Mouse (Mus musculus) kidney, embryonic 16.5 days (tissue): Measurements from ENCODE around the gene Lmod2. TPM values are rescaled to one million over a fixed set of nuclear protein-coding genes. Genes with fewer than 3 reads are reported as not detected.

Experiments used
- ATAC-seq: fragments of 200-750 bp; cut with Nextera tagmentation; 2 replicates; pipeline ENCODE4 v1.8.0; 2017; ENCODE audit warnings: moderate TSS enrichment; ENCODE audit not compliant: low FRiP score, low TSS enrichment
- H3K27ac ChIP-seq: fragments of 300-500 bp; sonication (generic); 2 replicates; pipeline ENCODE4 v1.5.1; 2014; ENCODE audit warnings: low read length
- H3K27me3 ChIP-seq: fragments of 300-500 bp; sonication (generic); 2 replicates; pipeline ENCODE4 v1.6.1; 2014; ENCODE audit warnings: low read length, control low read depth, mixed read lengths; ENCODE audit not compliant: insufficient read depth
- H3K36me3 ChIP-seq: fragments of 300-500 bp; sonication (generic); 2 replicates; pipeline ENCODE4 v1.6.1; 2014; ENCODE audit warnings: low read length, control low read depth, mixed read lengths; ENCODE audit not compliant: insufficient read depth
- H3K4me1 ChIP-seq: fragments of 300-500 bp; sonication (generic); 2 replicates; pipeline ENCODE4 v1.6.1; 2014; ENCODE audit warnings: low read length, control low read depth, mixed read lengths; ENCODE audit not compliant: insufficient read depth
- H3K4me2 ChIP-seq: fragments of 300-500 bp; sonication (generic); replicated peaks from 2 replicates; pipeline ENCODE4 v1.6.1; 2014; ENCODE audit warnings: low read depth, low read length
- H3K4me3 ChIP-seq: fragments of 300-500 bp; sonication (generic); 2 replicates; pipeline ENCODE4 v1.5.1; 2014; ENCODE audit warnings: mild to moderate bottlenecking, low read length
- H3K9ac ChIP-seq: fragments of 300-500 bp; sonication (generic); replicated peaks from 2 replicates; pipeline ENCODE4 v1.6.1; 2014; ENCODE audit warnings: low read length
- H3K9me3 ChIP-seq: fragments of 300-500 bp; sonication (generic); 2 replicates; pipeline ENCODE4 v1.6.1; 2016; ENCODE audit warnings: low read length, control low read depth
- WGBS: fragments of 180-500 bp; shearing (Covaris S2); extraction: QIAGEN DNeasy Blood & Tissue Kit; methylation state at CpG from one replicate; pipeline ENCODE4 v1.1.7; 2014; 5-methylcytosine and 5-hydroxymethylcytosine counted together
- polyA plus RNA-seq: library from polyadenylated mRNA; unstranded; fragments of >200 nt; fragmentation: Nextera tagmentation; extraction: Ambion mirVana; gene quantifications from 2 replicates; pipeline ENCODE4 v1.2.1, GENCODE M21; 2015

Gene Lmod2
- polyA plus RNA-seq, 1 experiment from 2014 or later, result 0.32 TPM

DNA sequence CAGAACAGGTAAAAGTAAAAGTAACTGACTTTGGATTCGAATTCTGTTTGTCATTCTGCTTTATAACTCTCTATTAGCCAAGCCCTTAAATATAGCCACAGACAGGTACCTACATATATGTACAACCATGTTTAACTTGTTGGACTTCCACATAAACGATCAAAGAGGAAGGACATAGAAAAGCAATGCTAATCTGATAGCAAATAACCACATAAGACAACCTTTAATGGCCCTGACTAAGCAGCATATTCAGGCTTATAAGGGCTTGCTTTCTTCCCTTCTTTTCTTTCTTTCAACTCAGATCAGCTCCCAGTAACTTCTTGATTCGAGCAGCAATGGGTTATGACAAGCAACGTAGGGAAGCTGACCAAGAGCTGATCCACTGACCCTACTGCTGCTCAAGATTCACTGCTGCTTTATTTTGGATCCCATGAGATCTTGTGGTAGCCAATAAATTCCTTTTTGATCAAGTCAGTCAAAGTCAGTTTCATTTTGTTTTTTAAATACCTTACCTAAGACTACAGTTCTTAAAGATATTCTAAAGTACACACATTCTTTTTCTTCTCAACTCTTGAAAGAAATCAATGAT lies 49.6 kb downstream of the Lmod2 start:
- Histone ChIP-seq H3K4me2 (no peak overlapping the region), H3K27ac (no peak overlapping the region), H3K27me3 (no peaks in the 10 kb centered on the region), H3K9me3 (no peaks in the 10 kb centered on the region), H3K9ac (no peak overlapping the region), H3K36me3 (0 out of 2 replicates have a peak, but pooled peaks cover 2% of the 10 kb centered on the region), H3K4me3 (no peak overlapping the region), H3K4me1 (no peaks in the 10 kb centered on the region)
- 80% methylated on average over 4 of the region's 4 CpGs for WGBS
- ATAC-seq, result no peak

DNA sequence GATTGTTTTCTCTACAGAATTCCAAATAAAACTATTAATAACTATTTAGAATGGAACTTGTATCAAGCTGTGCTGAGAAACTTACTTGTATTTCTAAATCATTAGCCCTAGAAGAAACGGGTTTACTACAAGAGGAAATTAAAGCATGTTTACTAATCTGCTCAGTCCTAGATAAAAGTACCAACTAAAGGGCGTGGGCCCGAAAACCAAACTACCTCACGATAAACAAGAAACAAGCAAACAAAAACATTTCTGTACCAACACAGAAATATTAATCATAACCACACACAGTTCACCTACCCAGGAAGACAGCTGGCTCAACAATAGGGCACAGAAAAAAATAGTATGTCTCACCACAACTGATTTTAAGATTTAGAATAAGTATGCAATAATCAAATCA lies 50.8 kb downstream of the Lmod2 start:
- Histone ChIP-seq H3K27ac (no peak overlapping the region), H3K9ac (no peak overlapping the region), H3K4me3 (no peak overlapping the region), H3K4me1 (no peaks in the 10 kb centered on the region), H3K4me2 (no peak overlapping the region), H3K36me3 (peaks cover 6% of the 10 kb centered on the region; the same call in 1 of the 2 replicates), H3K27me3 (no peaks in the 10 kb centered on the region), H3K9me3 (no peaks in the 10 kb centered on the region)
- ATAC-seq, result no peak
- 90% methylated on average over 4 of the region's 4 CpGs for WGBS

DNA sequence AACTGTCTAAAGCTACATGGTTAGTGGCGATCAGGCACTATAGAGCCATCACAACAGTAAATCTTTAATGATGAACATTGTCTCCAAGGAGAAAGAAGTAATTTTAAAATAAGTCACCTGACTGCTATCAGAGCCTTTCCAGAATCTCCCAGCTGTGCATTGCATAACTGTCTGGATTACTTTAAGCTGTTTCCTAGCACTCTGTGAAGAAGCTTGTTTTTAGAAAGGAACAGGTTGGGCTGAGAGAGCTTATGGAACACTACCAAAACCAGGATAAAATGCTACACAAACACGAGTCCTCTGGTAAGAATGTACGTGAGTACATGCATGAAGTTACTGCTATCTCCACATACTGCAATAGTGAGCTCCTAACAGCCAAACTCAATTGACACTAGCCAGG lies 53.2 kb downstream of the Lmod2 start:
- Histone ChIP-seq H3K36me3 (peaks cover 4% of the 10 kb centered on the region; the same call in 1 of the 2 replicates), H3K9me3 (no peaks in the 10 kb centered on the region), H3K9ac (no peak overlapping the region), H3K27ac (no peak overlapping the region), H3K4me3 (no peak overlapping the region), H3K4me2 (no peak overlapping the region), H3K4me1 (no peaks in the 10 kb centered on the region), H3K27me3 (no peaks in the 10 kb centered on the region)
- 73% methylated on average over 3 of the region's 3 CpGs for WGBS
- ATAC-seq, result no peak

DNA sequence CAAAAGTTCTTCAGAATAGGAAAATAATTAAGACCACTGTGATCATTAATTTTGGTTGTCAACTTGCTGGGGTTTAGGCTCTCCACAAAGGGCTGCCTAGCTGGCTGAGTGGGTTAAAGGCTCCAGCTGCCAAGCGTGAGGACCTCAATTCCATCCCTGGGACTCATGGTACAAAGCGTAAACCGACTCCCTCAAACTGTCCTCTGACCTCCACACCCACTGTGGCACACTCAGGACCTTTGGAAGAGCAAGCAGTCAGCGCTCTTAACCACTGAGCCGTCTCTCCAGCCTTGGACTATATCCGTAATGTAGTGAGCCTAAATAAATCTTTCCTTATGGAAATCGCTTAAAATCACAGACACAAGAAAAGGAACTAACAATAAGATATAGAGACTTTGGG lies 54.0 kb downstream of the Lmod2 start:
- no peaks in the 10 kb centered on the region for H3K27me3 ChIP-seq
- H3K4me3 ChIP-seq, result no peak overlapping the region
- H3K27ac ChIP-seq, result no peak overlapping the region
- WGBS, result 54% methylated on average over 7 of the region's 7 CpGs
- no peak for ATAC-seq
- no peak overlapping the region for H3K9ac ChIP-seq
- no peaks in the 10 kb centered on the region for H3K4me1 ChIP-seq
- H3K36me3 ChIP-seq, result peaks cover 4% of the 10 kb centered on the region; the same call in 1 of the 2 replicates
- no peak overlapping the region for H3K4me2 ChIP-seq
- no peaks in the 10 kb centered on the region for H3K9me3 ChIP-seq

Other genes with a start within 250 kb of the Lmod2 start
- 0.05 and 0.12 TPM in 2 replicates for gene Iqub, start 82.7 kb upstream of the Lmod2 start, polyA plus RNA-seq
- gene Ndufa5, start 69.7 kb upstream of the Lmod2 start, polyA plus RNA-seq, result 348 and 350 TPM in 2 replicates
- gene Asb15, start 69.6 kb upstream of the Lmod2 start, polyA plus RNA-seq, result 0.52 and 0.69 TPM in 2 replicates
- gene Wasl, start 67.2 kb downstream of the Lmod2 start, polyA plus RNA-seq, result 82.1 and 99.1 TPM in 2 replicates
- gene Hyal6, start 135.5 kb downstream of the Lmod2 start, polyA plus RNA-seq, result not detected in 2 replicates
- gene Hyal4, start 150.6 kb downstream of the Lmod2 start, polyA plus RNA-seq, result not detected in 2 replicates
- gene Spam1, start 193.4 kb downstream of the Lmod2 start, polyA plus RNA-seq, result not detected in 2 replicates